Mouse (Mus musculus): ENCODE measurements at regions not wholly inside any gene's neighbourhood (a gene's known extent, or its start where the extent isn't known, plus 50 kb on each side); places are given as distances from the start of the nearest gene placed in this dataset.

DNA sequence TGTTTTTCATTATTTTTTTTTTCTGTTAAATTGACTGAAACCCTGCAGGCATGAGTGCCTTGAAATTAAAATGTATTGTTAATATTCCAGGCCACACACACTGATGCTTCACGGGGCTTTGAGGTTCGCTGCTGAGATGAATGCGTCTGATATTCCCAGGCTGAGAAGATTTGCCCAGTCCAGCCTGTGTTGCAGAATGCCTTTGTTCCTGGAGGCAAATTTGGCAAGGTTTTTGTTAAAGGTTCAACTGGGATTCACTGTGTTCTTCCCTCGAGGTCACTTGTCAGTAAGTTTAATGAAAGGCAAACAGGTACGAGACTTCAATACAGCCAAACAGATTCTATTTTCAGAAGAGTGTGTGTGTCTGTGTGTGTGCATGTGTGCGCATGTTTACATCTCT lies 50.0 kb upstream of the Cachd1 start:
- no peak for DNase-seq (ENCODE audit: low read depth, low spot score)
- 85% methylated on average over 6 of the region's 6 CpGs for WGBS
